Mouse (Mus musculus): ENCODE results near the gene Polr2j.
"Not testable (repeated sequence)": the region's sequence is repeated elsewhere in the genome, so short reads cannot be mapped to it uniquely, and the experiment has no call there.

The Polr2j gene

DNA sequence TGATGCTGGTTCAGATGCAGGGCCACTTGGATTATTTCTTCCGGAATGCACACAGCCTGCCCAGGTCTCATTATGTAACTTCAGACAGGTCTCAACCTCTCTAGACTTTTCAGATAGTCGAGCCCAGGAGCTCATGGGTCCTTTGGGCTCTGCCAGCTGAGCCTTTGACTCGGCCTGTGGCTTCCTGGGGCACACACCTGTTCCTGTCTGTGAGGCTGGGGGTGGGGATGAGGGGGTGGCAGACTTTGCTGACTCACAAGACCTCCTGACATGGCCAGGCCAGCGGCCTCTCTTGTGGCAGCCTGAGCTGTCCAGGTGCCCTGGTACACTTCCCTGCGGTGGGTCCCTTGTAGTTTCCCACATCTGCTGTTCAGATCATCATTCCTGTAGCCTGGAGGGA, 24.5 kb upstream of the Polr2j start:
- H3K36me3 ChIP-seq (ENCODE audit: control insufficient read depth, insufficient read depth, low read length, poor library complexity, severe bottlenecking): no peaks in the 10 kb centered on the region
- H3K27me3 ChIP-seq (ENCODE audit: control insufficient read depth, insufficient read depth, low read length, poor library complexity, severe bottlenecking): no peaks in the 10 kb centered on the region
- DNase-seq (ENCODE audit: low read depth, low spot score): no peak

DNA sequence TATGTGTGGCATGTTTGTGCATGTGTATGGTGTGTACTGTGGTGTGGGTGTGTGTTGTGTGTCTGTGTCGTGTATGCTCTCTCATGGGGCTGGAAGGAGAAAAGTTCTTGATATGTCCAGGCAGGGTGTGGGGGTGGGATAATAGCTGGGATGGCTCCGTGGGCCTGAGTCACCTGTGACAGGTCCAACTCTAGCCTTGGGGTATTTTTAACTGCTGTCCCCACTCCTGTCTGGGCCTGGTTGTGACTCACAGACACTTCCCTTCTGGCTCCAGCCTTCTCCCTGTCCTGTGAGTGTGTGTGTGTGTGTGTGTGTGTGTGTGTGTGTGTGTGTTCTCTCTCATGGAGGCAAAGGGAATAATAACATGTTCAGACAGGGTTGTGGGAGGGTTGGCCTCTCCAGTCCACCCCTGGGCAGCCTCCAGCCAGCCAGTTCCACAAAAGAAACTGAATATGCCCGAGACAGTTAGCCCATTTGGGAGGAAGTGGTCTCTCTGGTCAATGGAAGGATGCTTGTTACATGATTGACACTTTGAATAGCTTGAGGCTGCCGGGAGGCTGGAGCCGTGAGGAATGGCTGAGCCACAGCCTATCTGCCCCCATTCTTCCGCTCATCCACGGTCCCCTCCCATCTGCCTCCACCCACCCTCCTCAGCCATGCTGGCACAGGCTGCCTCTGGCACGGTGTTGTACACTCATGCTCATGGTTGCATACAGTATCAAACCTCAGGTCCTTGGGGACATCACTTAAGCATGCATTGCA, 22.0 kb upstream of the Polr2j start:
- no peaks in the 10 kb centered on the region for H3K27me3 ChIP-seq (ENCODE audit: control insufficient read depth, insufficient read depth, low read length, poor library complexity, severe bottlenecking)
- H3K36me3 ChIP-seq (ENCODE audit: control insufficient read depth, insufficient read depth, low read length, poor library complexity, severe bottlenecking): no peaks in the 10 kb centered on the region
- no peak for DNase-seq (ENCODE audit: low read depth, low spot score)

DNA sequence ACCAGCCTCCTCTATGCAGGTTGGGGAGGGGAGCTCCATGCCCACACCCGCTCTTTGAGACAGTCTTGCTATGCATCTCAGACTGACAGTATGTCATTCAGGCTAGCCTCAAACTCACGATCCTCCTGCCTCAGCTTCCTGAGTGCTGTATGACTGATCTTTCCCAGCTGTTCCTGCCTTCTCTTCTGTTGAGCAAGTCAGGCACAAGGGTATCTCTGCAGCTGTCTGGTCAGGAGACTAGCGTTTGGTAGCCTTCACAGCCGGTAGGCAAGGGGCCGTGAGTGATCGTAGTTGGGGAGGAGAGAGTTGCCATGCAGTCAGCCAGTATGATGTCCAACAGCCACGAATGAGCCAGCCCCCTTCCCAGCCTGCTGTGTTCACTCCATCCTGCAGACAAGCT, 21.3 kb upstream of the Polr2j start:
- H3K27me3 ChIP-seq (ENCODE audit: control insufficient read depth, insufficient read depth, low read length, poor library complexity, severe bottlenecking): no peaks in the 10 kb centered on the region
- H3K36me3 ChIP-seq (ENCODE audit: control insufficient read depth, insufficient read depth, low read length, poor library complexity, severe bottlenecking): no peaks in the 10 kb centered on the region
- no peak for DNase-seq (ENCODE audit: low read depth, low spot score)

DNA sequence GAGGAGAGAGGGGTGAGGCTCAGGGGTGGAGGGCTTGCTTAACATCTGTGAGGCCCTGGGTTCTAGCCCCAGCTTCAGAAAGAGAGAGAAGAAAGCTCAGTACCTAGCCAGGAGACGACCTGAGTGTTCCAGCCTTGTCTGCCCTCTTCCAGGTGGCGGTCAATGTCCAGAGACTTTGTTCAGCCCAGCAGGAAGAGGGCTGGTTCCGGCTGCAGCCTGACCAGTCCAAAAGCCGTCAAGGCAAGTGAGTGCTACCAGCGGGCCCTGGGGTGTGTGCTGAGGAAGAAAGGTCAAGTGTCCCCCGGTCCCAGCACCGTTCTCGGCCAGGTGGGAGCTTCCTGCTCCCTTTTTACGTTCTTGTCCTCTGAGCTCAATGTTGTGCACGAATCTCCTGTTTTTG, 17.9 kb upstream of the Polr2j start:
- Histone ChIP-seq H3K36me3 (ENCODE audit: control insufficient read depth, insufficient read depth, low read length, poor library complexity, severe bottlenecking) (no peaks in the 10 kb centered on the region), H3K27me3 (ENCODE audit: control insufficient read depth, insufficient read depth, low read length, poor library complexity, severe bottlenecking) (no peaks in the 10 kb centered on the region)
- DNase-seq (ENCODE audit: low read depth, low spot score): no peak

DNA sequence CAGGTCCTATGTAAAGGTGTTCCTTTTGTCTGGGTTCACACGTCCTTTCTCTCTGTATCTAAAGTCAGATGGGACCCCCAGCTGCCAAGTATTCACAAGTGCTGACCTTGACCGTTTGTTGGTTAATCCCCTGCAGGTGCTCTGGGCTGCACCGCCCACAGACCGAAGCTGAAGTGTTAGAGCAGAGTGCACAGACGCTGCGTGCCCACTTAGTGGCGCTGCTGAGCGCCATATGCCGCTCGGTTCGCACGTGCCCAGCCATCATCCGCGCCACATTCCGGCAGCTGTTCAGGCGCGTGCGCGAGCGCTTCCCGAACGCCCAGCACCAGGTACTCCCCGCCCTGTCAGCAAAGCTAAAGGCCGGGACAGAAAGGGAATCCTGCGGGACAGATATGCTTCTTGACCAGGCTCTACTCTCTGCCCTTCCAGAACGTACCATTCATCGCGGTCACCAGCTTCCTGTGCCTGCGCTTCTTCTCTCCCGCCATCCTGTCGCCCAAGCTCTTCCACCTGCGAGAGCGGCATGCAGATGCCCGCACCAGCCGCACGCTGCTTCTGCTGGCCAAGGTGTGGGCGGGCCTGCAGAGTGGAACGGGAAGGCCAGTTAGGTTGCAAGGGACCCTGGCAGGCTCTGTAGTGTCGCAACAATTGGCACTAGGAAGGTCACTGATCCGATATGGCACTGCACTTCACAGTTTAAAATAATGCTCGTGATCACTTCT, 14.2 kb upstream of the Polr2j start:
- Histone ChIP-seq H3K36me3 (ENCODE audit: control insufficient read depth, insufficient read depth, low read length, poor library complexity, severe bottlenecking) (no peaks in the 10 kb centered on the region), H3K27me3 (ENCODE audit: control insufficient read depth, insufficient read depth, low read length, poor library complexity, severe bottlenecking) (no peaks in the 10 kb centered on the region)
- peak; percentile 83 for DNase-seq (ENCODE audit: low read depth, low spot score)

DNA sequence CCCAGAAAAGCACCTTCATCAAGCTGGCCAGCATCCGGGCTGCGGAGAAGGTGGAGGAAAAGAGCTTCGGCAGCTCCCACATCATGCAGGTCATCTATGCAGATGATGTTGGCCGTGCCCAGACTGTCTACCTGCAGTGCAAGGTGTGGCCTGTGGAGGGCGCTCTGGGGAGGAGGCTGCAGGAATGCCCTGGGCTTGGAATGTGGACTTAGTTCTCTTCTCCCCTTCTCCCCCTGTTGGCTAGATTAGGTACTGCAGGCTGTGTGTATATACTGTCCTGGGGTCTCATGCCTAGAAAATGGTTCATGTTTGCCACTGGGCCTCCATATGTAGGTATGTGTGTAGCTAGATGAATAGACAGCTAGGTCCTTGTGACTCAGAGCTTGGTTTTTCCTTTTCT, 11.9 kb upstream of the Polr2j start:
- DNase-seq (ENCODE audit: low read depth, low spot score): peak; percentile 56
- no peaks in the 10 kb centered on the region for H3K27me3 ChIP-seq (ENCODE audit: control insufficient read depth, insufficient read depth, low read length, poor library complexity, severe bottlenecking)
- no peaks in the 10 kb centered on the region for H3K36me3 ChIP-seq (ENCODE audit: control insufficient read depth, insufficient read depth, low read length, poor library complexity, severe bottlenecking)

DNA sequence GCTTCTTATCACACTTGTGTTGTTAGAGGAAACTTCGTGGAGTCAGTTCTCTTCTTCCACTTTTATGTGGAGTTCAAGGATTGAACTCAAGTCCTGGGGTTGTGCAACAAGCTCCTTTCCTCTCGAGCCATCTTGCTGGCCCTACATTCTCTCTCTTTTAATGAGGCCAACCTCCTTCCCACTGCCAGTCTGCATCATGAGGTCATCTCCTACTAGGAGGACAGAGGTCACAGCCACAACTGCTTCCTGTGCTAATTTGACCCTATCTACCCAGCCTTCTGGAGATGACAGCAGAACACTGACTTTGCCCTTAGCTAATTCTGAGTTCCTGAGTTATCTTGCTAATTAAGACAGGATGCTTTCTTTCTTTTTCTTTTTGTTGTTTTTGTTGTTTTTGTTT, 7.9 kb upstream of the Polr2j start:
- Histone ChIP-seq H3K27me3 (ENCODE audit: control insufficient read depth, insufficient read depth, low read length, poor library complexity, severe bottlenecking) (no peaks in the 10 kb centered on the region), H3K36me3 (ENCODE audit: control insufficient read depth, insufficient read depth, low read length, poor library complexity, severe bottlenecking) (no peaks in the 10 kb centered on the region)
- no peak for DNase-seq (ENCODE audit: low read depth, low spot score)

DNA sequence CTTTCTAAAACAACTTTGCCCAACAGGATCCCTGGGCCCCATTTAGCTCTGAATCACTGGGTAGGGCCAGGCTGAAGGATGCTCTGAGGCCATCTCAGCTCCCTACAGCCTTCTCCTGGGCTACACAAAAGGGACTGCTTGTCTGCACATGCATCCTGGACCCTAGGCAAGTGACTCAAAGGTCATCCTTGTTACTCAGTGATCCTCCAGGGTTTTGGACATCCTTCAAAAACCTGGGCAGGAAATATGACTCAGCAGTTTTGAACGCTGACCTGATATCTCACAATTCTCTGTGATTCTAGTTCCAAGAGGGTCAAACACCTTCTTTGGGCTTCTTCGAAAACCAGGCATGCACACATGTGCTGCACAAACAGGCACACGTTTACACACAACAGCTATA, 7.4 kb upstream of the Polr2j start:
- no peak for DNase-seq (ENCODE audit: low read depth, low spot score)
- Histone ChIP-seq H3K27me3 (ENCODE audit: control insufficient read depth, insufficient read depth, low read length, poor library complexity, severe bottlenecking) (no peaks in the 10 kb centered on the region), H3K36me3 (ENCODE audit: control insufficient read depth, insufficient read depth, low read length, poor library complexity, severe bottlenecking) (no peaks in the 10 kb centered on the region)

DNA sequence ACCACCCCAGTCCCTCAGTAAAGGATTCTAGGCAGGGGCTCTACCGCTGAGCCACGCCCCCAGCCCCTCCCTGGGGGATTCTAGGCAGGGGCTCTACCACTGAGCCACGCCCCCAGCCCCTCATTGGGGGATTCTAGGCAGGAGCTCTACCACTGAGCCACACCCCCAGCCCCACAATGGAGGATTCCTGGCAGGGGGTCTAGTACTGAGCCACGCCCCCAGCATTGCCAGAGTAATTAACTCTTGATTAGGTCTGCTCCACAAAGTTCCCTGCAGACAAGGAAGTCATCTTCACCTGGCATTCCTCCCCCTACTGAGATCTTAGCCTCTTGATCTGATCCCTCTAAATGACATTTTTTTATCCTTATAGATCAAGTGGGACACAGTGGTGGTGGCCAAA, 2.9 kb upstream of the Polr2j start:
- not testable (repeated sequence) for H3K27me3 ChIP-seq (ENCODE audit: control insufficient read depth, insufficient read depth, low read length, poor library complexity, severe bottlenecking); DNase-seq (ENCODE audit: low read depth, low spot score)

DNA sequence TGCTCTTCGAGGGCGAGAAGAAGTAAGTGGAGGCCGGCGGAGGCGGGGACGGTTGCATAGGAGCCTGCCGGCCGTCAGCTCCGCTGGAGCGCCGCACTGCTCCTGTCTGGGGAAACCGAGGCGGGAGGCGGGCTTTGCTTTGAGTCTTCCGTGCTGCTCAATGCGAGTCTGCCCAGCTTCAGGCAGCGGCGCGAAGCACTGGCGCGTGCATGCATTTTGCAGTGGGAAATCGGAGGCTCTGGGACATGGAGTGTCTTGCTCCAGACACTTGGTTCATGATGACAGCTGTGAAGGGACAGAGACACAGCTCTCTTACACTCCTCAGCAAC, 317 bp downstream of the Polr2j start:
- peaks cover 2% of the 10 kb centered on the region; the same call in 1 of the 2 replicates for H3K36me3 ChIP-seq (ENCODE audit: control insufficient read depth, insufficient read depth, low read length, poor library complexity, severe bottlenecking)
- no peak for DNase-seq (ENCODE audit: low read depth, low spot score)
- H3K27me3 ChIP-seq (ENCODE audit: control insufficient read depth, insufficient read depth, low read length, poor library complexity, severe bottlenecking): no peaks in the 10 kb centered on the region

More for the DNA sequence above, 2.9 kb upstream of the Polr2j start:
- not testable (repeated sequence) for H3K36me3 ChIP-seq (ENCODE audit: control insufficient read depth, insufficient read depth, low read length, poor library complexity, severe bottlenecking)

DNA sequence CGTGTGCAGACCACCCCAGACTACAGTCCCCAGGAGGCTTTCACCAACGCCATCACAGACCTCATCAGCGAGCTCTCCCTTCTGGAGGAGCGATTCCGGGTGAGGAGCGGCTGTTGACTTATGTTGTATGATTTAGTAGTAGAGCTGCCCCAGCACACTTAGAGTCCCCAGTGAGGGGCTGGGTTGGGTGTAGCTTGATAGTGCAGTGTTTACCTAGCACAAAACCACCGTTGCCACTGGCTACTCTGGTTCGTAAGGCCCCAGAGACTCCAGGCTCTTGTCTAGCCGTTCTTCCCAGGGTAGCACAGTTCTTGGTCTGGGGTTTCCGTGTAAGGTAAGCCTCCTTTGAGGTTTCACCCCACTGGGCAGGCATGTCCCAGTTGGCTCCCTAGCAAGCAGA, 5.7 kb downstream of the Polr2j start:
- H3K36me3 ChIP-seq (ENCODE audit: control insufficient read depth, insufficient read depth, low read length, poor library complexity, severe bottlenecking): peaks cover 7% of the 10 kb centered on the region
- no peak for DNase-seq (ENCODE audit: low read depth, low spot score)
- H3K27me3 ChIP-seq (ENCODE audit: control insufficient read depth, insufficient read depth, low read length, poor library complexity, severe bottlenecking): no peaks in the 10 kb centered on the region

DNA sequence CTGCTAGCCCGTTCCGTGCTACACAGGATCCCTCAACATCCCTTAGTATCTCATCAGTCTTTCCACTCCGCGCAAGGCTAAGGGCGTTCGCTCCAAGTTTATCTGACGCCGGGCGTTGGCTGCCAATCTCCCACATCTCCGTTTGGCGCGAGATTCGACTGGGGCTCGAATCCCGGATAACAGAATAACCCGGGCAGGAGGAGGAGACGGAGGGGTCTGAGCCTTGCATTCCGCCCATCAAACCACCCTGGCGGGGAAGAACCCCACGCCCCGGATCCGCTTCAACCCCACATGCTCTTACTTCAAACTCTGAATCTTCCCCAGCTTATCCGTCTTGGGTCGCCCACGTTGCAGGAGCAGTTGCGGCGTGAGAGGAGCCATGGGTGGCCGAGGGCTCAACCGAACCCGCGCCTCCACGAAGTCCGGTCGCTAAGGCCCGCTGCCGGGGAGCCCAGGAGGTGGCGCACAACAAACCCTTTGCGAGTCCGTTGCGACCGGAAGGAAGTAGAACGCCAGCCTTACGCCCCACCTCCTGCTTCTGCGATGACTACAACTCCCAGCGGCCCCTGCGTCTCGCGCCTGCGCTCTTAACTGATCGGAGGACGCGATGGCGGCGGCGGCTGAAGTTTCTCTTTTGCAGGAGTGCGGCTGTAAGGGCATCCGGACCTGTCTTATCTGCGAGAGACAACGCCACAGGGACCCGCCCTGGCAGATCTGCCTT, 19.3 kb downstream of the Polr2j start, which contains the start of the genes Lrwd1 and Alkbh4:
TSS of gene Lrwd1 (minus strand) at position 504 of the 721 bp plus-strand sequence.
TSS of gene Alkbh4 (plus strand) at position 576 of the 721 bp plus-strand sequence.
- peaks cover 2% of the 10 kb centered on the region for H3K36me3 ChIP-seq (ENCODE audit: control insufficient read depth, insufficient read depth, low read length, poor library complexity, severe bottlenecking)
- no peaks in the 10 kb centered on the region for H3K27me3 ChIP-seq (ENCODE audit: control insufficient read depth, insufficient read depth, low read length, poor library complexity, severe bottlenecking)
- peak; percentile 98 for DNase-seq (ENCODE audit: low read depth, low spot score)

DNA sequence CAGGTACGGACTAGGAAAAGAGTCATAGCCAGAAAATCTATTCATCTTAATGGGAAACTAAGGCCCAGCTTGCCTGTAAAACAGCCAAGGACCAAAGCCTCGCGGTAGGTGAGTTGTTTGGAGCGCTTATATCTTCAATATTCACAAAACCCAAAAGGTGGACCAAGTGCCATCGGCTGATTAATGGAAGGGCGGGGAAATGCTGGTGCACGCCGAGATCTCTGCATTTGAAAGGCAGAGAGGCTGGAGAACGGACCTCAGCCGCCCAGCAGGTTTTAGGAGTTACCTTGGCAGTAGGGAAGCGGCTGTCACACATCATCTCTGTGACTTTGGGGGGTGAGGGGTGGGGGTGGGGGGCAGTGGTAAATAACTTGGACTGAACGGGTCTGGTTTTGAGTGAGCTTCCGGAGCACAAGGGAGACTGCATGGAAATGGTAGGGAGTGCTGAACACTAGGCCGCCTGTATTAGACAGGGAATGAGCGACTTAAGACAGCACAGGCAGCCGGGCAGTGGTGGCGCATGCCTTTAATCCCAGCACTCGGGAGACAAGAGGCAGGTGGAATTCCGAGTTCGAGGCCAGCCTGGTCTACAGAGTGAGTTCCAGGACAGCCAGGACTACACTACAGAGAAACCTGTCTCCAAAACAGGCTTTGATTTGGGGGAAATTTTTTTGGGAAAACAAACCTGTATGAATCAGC, 20.0 kb downstream of the Polr2j start:
- no peak for DNase-seq (ENCODE audit: low read depth, low spot score)
- H3K27me3 ChIP-seq (ENCODE audit: control insufficient read depth, insufficient read depth, low read length, poor library complexity, severe bottlenecking): no peaks in the 10 kb centered on the region
- H3K36me3 ChIP-seq (ENCODE audit: control insufficient read depth, insufficient read depth, low read length, poor library complexity, severe bottlenecking): peaks cover 4% of the 10 kb centered on the region

DNA sequence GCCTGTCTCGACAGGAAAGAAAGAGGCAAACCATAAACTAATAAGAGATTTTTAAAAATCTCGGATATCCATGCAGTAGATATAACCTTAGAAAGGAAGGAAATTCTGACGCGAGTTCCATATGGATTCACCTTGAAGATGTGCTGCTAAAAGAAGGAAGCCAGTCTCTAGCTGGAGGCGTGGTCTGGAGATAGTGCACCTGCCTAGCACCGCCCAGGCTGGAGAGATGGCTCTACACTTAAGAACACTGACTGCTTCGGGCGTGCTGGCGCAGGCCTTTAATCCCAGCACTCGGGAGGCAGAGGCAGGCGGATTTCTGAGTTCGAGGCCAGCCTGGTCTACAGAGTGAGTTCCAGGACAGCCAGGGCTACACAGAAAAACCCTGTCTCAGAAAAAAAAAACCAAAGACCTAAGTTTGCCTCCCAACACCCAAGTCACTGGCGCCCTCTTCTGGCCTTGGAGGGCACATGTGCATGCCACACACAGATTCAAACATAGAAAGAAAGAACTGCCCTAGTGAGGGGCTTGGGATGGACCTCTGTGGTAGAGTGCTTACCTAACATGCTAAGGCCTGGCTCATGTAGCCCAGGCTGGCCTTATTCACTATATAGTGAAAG, 21.3 kb downstream of the Polr2j start:
- no peaks in the 10 kb centered on the region for H3K27me3 ChIP-seq (ENCODE audit: control insufficient read depth, insufficient read depth, low read length, poor library complexity, severe bottlenecking)
- DNase-seq (ENCODE audit: low read depth, low spot score): peak; percentile 84
- H3K36me3 ChIP-seq (ENCODE audit: control insufficient read depth, insufficient read depth, low read length, poor library complexity, severe bottlenecking): peaks cover 4% of the 10 kb centered on the region

Data from splenic B cell, adult 2 months (primary cell).